Mouse (Mus musculus): ENCODE measurements at regions not wholly inside any gene's neighbourhood (a gene's known extent, or its start where the extent isn't known, plus 50 kb on each side); places are given as distances from the start of the nearest gene placed in this dataset.

DNA sequence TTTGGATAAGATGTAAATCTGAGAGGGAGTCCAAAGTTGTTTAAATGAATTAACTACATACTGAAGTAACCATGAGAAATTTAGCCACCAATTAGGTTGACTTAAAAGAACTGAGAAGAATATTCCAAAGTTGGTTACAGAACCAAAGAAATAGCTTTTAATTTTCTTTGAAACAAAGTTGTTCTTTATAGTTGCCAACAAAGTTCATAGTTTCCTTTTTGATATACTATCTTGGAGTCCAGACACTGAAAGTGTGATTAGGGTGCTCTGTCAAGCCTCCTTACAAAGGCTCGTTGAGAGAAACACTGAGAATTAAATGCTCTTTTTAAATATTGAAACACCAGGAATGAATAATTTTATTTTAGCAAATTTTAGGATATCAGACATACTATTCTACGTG lies 139.0 kb upstream of the Mbnl1 start:
- TF ChIP-seq CTCF (IDR thresholded peaks at IDR 0.05; ENCODE audit: insufficient read depth, low read depth, low read length) (no peak), POLR2A (IDR thresholded peaks at IDR 0.05; ENCODE audit: insufficient read depth, low read depth, low read length) (no peak)

Data from olfactory bulb, adult 2 months (tissue).